Mouse (Mus musculus) embryonic fibroblast, embryonic 13.5 days (primary cell): ENCODE measurements around the gene Pgm2l1.

Experiments used
- CTCF ChIP-seq: IDR thresholded peaks from 2 replicates; pipeline ENCODE4 v1.5.1; 2011; ENCODE audit warnings: mild to moderate bottlenecking, control low read depth, low read length, moderate library complexity, borderline replicate concordance; ENCODE audit not compliant: insufficient read depth
- POLR2A ChIP-seq: IDR thresholded peaks from 2 replicates; pipeline ENCODE4 v1.6.1; 2011; ENCODE audit warnings: low read depth, mild to moderate bottlenecking, control low read depth, low read length, moderate library complexity

- no peak for TF ChIP-seq POLR2A
- TF ChIP-seq CTCF: no peak
These were observed 83.1 kb downstream of the Pgm2l1 start for GRCm38 (mm10) chr7:100310290-100310689.
